Mouse (Mus musculus): ENCODE measurements around the gene Cela2a.

Gene Cela2a

DNA sequence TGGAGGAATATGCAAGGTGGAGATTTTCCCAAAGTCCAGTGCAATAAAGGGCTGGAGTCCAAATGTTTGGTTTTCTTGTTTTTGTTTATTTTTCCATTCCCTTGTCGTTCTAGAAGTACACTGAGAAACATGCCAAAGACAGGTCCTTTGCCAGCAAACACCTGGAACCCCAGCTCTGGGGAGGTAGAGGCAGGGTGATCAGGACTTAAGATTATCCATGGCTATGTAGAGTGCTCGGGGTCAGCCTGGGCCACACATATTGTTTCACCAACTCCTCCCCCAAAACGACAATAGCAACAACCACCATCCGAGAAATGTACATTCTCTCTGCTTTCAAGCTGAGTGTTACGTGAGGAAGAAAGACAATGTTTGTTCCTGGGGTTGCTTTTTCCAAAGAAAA lies at the start of gene Cela2a:
Gene Cela2a (minus strand): TSS at position 101 of the 400 bp plus-strand sequence.
- no peak for DNase-seq

DNA sequence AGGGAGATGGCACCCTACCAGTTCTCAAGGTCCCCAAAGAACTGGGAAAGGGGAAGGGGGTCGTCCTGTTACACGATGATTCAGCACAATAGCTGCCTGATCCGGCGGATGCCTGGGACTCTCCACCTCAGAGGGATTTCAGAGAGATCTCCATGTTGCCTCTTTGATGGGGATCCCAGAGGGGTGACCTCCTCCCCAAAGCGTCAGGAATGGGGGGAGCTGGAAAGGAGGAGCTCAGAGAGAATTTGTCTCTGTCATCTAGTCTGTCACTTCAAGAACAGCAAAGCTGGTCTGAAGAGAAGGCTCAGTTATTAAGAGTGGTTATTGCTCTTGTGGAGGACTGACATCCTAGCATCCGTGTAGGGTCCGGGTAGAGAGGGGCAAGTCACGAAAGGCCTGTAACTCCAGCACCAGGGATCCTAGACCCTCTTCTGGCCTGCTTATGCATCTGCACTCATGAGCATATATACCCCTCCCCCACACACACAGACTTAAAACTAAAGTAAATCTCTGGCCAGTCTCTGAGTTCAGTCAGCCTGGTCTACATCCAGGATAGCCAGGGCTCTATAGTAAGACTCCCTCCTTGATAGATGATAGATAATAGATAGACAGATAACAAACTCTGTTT lies 49.6 kb upstream of the Cela2a start:
- no peak for DNase-seq

DNA sequence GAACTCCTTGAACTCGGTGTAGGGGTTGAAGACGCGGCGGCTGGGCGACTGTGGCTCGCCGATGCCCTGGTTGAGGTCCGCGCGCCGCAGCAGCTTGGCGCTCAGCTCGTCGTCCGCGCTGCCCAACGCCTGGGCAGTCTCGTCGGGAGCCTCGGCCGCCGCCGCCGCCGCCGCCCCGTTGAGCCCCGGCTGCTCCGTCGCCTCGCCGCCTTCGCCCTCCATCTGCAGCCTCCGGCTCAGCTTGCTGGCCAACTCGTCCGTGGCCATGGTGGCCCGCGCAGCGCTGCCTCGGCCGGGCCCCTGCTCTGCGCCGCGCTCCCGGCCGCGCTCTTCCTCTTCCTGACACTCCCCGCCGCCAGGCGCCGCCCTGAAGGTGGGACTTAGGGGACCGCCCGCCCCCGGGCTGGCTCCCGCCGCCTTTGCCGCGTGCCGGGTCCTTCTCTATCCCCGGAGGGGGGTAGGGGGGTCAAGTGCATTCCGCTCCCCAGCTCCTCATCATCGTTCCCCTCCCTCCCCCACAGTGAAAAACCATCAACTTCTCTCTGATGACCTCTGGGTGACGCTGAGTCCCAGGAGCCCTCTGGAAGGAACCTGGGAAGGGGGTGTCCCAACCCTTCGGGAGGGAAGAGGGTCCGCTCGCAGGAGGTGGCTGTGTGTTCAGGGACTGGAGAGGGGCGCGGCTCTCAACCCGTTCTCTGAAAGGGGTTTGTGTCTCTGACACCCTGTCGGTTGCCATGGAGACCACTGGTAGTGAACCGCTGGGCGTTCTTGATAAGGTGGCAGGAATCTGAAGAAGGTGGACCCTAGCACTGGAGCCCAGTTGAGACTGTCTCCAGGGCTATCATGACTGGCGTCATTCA lies 48.9 kb upstream of the Cela2a start, which contains the start of gene Efhd2:
Gene Efhd2 (minus strand): TSS at position 320 of the 860 bp plus-strand sequence.
- peak; percentile 78 to 91 for DNase-seq

DNA sequence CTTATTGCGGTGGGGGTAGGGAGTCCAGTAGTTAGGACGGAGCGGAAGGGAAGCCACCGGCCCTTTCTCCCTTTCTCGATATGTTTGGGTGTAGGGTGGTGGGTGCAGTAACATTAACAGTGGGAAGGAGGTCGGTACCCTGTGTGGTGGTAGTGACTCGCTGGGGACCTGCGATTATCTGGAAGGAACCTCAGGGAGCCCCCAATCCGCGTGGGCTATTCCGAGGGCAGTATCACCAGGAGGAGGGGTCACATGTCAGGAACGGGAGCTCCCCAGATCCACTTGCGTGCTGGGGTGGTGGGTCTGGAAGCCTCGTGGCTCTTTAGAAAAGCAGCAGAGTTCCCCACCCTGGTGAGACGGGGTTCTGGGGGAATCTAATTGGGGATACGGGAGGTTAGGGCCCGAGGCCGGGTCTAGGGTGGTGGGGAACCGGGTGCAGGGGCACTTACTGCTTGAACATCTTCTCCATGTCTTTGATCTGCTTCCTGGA lies 48.2 kb upstream of the Cela2a start:
- no peak for DNase-seq

DNA sequence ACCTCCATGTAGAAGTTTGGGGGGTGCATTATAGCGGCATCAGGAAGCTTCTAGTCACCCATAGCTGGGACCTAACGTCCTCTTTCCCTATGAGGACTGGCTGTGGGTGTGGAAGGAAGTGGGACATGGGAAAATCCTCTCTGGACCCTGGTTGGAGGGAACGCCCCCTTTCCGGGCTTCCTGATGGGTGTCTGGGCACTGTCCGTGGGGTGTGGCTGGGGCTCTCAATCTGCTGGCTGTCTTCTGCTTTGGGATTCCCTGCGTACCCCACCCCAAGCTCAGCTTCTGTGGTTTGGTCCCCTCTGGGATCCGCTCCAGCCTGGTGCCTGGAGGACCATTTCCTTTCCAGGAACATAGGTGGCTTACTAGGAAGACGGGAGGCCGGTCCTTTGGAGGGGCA lies 47.0 kb upstream of the Cela2a start:
- DNase-seq: peak; percentile 37 to 48

DNA sequence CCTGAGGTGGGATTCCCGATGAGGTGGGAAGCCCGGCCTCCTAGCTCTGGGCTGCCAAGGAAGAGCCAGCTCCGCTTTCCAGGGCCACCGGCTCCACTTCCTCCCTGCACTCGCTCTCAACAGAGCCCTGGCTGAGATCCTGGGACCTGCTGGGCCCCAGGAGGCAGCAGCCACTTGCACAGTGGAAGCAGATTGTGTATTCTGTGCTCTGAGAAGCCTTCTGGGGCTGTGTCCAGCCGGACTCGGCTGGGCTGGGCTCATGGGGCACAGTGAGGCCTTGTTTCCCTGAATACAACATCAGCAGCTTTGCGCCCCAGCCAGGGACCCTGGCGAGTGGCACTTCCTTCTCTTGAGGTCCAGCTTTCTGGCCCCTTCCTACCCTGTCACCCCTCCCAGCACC lies 45.9 kb upstream of the Cela2a start:
- no peak for DNase-seq

DNA sequence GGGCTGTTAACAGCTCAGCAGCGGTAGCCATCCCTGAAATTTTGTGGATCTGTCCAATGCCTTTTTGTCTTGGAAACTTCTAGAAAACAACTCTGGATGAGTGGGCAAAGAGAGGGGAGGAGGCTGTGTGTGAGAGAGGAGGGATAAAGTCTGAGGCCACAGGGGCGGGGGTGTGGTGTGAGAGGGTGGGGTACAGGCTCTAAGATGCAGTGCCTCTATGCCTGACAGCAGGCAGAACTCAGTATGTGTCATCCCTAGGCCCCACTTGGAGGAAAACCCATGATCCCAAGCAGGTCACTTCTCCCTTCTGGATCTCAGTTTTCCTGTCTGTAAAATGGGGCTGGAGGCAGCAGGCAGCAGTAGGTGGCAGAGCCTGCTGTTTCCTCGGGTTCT lies 45.4 kb upstream of the Cela2a start:
- DNase-seq: no peak

DNA sequence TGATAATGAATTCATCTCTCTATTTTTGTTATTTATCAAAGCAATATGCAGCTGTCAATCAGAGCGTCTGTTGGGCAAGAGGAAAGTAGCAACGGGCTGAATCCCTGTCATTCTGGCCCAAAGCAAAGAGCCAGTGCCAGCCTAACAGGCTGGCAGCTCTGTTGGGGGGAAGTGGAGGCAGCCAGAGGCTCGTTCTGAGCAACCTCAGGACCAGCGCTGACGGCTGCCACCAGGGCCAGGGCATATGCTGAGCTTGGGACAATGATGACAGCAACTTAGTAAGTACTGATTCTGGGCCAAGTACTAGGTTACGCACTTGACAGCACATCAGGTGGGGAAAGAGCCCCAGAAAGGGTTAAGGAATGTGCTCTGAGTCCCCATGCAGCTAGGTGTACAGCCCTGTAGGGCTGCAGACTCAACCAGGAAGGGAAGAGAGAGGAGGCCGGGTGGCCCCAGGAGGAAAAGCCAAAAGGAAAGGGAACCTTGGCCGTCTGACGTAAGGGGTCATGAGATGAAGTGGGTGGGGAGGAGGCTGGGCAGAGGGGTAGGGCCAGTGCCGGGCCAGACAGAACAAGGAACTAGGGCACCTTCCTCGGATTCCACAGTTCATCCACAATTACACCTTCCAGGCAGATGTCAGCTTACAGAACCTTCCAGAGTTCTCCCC lies 44.8 kb upstream of the Cela2a start:
- peak; percentile 77 to 81 for DNase-seq

DNA sequence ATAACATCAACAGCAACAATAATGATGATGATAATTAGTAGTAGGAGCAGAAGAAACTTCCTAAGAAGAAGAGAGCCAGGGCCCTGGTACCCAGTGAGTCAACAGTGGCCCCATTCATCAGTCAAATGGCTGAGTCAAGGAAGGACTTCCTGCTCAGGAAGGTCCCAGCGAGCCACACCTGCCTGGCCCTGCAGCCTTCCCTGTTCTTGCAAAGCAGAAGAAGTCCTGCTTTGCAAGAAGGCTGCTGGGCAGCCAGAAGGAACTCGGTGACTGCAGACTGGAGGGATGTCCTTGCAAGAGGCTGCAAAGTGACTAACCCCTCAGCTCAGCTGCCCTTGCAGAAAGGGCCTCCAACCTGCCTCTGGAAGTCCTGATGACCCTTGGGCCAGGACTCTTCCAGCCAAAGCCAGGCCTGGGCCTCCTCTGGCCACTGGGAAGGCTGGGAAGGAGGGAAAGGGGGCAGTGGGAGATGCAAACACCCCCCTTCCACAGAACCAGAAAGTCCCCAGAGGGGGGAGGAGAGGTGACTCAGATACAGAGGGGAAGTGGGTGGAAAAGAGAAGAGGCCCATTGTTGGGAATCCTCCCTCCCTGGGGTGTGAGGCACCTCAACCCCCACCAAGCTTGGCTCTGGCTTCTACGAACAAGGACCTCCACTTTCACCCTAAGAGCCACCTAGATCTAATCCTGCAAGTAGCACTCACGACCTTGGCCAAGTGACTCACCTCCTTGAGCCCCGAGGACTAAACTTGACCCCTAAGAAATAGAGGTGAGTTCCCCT lies 43.7 kb upstream of the Cela2a start:
- no peak for DNase-seq

DNA sequence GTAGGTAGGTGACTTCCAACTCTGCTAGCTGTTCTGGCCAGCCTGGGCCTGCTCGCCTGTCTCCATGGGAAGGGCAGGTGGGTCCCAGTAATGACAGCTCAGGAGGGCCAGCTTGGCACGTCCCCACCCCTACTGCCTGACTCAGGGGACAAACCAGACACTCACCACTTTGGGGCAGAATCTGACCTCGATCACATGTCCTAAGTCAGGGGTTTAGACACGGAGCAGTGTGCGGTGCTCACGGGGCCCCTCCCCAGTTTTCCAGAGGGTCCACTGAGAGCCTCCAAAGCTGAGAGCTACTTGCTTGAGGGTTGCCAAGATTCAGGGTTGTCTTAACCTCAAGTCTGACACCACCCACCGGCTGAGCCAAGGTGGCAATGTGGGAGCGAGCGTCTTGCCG lies 42.1 kb upstream of the Cela2a start:
- no peak for DNase-seq

DNA sequence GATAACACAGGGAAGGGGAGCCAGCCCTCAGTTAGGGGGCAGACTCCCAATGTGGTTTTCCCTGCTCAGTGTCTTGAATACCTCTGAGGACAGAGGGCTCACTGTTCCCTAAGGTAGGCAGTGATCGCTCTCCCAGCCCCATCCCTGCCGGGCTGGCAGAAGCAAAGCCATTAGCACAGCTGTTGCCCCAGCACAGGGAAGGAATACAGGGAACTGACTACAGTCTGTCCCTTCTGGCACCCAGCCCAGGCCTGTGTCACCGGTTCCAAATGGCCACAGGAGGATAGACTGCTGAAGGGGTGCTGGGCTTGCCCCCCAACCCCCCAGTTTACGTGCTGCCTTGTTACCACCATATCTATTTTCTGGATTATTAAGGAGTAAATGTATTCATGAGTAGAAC lies 41.5 kb upstream of the Cela2a start:
- peak; percentile 47 to 75 for DNase-seq

DNA sequence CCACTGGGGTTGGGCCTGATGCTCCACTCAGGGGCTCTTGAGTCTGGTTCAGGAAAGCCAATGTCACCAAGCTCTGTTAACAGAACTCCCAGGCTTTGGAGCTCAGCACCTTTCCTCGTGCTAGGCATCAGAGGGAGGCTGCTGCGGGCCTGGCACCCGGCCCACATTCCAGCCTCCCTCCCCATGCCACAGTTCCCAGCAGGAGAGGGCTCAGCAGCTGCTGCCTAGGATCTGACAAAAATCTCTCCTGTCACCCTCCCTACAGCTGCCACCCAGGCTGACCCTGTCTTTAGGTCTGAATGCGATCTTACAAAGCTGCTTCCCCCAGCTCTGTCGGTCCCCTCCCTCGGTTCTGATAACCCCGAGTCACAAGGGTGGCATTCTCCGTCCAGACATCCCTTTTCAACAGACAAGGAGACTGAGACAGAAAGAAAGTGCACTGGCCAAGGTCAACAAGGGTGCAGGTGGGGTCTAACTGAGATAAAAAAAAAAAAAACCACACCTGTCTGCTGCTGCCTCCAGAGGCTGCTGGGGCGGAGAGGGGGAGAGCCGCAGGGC lies 41.1 kb upstream of the Cela2a start:
- peak; percentile 53 to 72 for DNase-seq

DNA sequence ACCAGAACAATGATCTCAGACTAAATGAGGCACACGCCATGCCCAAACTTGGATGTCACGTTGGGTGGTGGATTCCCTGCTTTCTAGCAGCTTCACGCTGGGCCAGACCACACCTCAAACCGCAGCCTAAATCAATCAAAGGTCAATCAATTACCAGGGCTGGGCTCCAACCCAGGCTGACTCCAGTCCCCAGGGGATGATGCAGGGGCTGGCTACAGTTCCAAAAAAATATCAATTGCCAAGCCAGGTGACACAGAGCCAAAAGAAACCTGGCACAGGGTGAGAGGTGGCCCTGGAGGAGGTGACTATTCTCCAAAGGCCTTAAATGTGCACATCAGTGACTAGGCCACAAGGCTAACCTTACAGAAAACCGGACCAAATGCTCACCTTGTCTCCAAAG lies 39.6 kb upstream of the Cela2a start:
- peak; percentile 29 to 46 for DNase-seq

DNA sequence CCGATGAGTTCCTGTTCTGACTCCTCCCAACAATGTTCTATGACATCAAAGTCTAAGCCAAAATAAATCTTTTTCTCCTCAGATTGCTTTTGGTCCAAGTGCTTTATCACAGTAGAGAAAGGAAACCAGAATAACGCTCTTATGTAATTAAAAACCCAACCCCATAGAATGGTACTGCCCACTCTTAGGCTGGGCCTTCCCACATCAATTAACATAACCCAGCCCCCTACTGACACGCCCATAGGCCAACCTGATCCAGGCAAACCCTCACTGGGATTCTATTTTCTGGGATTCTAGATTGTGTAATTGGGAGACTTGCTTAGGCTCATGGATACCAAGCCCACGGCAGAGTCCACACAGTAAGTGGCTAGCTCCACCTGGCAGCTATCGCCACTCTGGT lies 39.0 kb upstream of the Cela2a start:
- DNase-seq: no peak

DNA sequence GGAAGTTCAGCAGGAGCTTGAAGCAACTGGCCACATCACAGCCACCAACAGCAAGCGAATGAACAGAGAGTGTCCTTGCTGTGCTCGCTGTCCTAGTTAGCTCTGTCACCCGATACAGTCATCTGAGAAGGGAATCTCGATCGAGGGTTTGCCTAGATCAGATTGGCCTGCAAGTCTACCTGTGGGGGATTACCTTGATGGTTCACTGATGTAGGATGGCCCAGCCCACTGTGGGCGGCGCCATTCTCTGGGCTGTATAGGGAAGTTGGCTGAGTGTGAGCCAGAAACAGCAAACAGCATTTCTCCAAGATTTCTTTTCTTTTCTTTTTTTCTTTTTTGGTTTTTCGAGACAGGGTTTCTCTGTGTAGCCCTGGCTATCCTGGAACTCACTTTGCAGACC lies 38.5 kb upstream of the Cela2a start:
- no peak for DNase-seq

DNA sequence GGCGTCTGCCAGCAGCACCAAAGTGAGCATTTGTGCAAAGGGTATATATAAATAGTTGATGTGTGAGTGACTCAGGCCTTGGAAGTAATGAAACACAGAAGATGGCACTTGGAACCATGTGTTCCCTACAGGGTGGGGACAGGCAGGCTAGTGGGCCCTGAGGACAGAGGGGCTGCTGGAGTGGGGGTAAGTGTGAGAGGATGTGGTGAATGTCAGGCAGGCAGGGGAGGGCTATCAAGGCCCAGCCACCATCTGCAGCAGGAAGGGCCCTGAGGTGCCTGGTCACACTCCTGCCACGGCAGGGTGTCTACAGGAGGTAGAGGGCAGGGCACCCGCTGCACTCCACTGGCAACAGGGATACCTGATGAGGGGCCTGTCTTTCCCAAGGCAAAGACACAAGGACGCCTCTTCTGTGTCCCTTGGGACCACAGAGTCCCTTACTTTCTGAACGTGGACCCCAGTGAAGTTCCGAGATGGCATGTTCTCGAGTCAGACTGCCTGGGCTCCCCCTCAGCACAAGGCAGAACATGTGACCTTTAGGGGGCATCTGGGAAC lies 37.8 kb upstream of the Cela2a start:
- DNase-seq: no peak

DNA sequence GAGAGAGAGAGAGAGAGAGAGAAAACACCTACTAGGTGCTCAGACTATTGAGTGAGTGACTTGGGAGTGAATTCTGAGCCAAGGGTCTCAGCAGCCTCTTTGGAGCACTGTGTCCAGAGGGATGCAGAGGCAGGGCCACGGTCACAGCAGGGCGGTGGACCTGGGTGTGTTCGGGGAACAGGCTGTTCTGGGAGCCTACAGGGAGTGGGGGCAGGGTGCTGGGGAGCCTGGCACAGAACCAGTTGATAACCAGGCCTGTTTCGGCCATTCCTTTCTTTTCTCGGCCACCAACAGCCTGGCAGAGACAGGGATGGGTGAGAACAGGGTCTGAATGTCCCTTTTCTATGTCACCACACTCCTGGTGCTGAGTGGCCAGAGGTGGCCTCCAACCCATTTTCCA lies 36.9 kb upstream of the Cela2a start:
- no peak for DNase-seq

DNA sequence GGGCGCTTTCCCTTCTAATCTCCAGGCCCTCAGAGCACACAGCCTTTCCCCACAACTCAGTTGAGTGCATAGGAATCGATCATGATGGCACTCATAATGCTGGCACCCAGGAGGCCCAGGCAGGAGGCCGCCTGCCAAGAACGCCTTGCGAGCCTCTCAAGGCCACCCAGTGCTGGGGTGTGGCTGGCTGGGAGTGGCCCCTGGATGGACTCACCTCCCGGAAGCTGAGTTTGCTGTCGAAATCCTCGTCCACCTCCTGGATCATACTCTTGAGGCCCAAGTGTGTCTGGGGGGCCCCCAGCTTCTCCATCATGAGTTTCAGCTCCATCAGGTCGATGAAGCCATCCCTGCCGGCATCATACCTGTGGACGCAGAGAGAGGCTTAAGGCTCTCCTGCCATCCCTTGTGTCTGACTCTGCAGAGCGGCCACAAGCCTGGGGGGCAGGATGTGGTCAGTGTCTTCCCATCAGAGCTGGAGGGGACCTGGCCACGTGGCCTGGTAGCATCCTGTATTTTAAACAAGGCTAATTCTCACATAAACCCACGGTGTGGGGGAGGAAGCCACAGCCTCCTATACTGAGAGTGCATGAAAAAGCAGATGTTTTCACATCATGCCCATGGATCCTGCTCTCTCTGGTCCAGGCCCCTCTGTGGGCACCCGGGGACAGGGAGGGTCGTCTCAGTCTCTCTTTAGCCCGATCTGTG lies 35.8 kb upstream of the Cela2a start:
- no peak for DNase-seq

DNA sequence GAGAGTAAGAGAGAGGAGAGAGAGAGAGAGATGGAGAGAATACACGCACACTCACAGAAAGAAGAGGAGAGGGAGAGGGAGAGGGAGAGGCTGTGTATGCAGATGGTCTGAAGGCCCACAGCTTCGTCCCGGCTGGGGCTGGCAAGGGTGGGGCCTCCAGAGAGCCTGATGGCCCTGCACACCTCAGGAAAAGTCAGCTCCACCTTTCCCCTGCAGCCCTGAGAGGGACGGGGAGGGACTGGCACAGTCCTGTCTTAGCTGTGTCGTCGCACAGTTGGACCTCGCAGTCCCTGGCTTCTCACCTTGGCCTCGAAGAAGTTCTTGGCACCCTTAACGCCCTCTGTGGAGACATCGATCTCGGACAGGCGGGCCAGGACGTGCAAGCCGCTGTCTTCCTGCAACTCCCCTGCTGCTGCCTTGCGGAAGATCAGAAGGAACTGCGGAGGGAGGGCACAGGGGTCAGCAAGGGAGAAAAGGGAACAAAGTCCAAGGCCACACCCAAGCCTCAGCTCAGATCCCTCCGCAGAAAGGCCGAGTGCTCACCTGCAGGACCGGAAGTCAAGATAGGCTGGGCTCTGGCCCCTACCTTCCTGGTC lies 34.4 kb upstream of the Cela2a start:
- no peak for DNase-seq

DNA sequence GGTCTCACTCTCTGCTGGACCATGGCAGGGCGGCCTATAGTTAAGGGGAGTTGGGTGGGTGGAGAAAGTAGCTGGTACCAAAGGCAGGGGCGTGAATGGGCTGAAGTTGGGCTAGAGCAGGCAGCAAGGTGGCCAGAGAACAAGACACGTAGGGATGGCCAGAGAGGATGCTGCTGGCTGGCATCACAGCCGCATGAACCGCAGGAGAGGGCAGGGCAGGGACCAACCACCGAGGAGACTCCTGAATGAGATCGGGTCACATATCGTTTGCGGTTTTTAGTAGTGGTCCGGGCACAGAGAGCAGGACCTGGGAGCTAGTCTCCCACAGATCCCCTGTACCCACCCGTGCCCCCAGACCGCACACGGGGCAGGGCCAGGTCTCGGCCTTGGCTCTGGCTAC lies 33.4 kb upstream of the Cela2a start:
- DNase-seq: no peak

DNA sequence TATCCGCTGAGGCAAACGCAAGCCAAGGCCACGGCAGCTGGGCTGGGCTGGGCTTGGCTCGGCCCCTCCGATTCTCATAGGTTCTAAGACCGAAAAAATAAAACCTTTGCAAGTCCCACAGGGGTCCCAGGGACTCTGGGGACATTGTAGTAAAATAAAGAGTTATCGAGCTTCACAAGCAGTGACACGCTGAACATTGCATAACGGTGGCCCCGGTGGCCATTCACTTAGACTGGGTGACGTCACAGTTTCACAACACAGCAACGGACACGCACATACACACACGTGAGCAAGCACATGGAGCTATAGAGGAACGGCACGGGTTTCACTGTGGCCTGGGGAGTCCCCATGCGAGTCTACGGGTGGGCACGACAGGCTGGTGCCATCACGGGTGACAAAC lies 32.5 kb upstream of the Cela2a start:
- DNase-seq: no peak
